Mouse (Mus musculus) olfactory bulb, adult 2 months (tissue): ENCODE results near the gene Notch1.

Experiments
- CTCF ChIP-seq: fragments of 200-500 bp; IDR thresholded peaks from 2 replicates; pipeline ENCODE4 v1.5.1; 2012; ENCODE audit warnings: low read depth, mild to moderate bottlenecking, low read length, moderate library complexity; ENCODE audit not compliant: insufficient read depth
- POLR2A ChIP-seq: fragments of 200-500 bp; IDR thresholded peaks from 2 replicates; pipeline ENCODE4 v1.6.1; 2012; ENCODE audit warnings: mild to moderate bottlenecking, low read depth, low read length, moderate library complexity; ENCODE audit not compliant: insufficient read depth

- TF ChIP-seq POLR2A (0 out of 2 replicates have a peak, but pooled peaks have one; percentile 31), CTCF (no peak)
These were observed 12.5 kb downstream of the Notch1 start for GRCm38 (mm10) chr2:26503661-26504575.
